Mouse (Mus musculus): ENCODE data around the gene Mia2.

DNA sequence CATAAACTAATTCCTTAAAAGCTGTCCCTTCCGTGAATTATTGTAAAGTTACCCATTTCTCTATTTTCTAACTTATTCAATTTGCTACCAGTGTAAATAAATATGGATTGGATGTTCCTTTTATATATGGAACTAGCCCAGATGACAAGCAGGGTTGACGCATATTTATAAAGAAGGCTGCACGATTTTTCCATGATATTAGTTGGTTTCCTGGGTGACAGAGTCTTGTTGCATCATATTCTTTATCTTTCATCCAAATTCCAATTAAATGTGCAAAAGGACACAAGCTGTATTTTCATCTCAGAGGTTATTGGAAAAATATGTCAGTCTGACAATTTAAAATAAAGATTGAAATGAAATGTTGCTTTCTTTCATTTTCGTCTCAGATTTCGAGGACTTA, 142.8 kb downstream of the Mia2 start:
- no peak for TF ChIP-seq POLR2A (IDR thresholded peaks at IDR 0.05; ENCODE audit: insufficient read depth, low read depth, low read length)
- no peak for TF ChIP-seq CTCF (IDR thresholded peaks at IDR 0.05; ENCODE audit: insufficient read depth, low read depth, low read length)

Measured in olfactory bulb, adult 2 months (tissue).